Mouse (Mus musculus): Measurements from ENCODE around the gene Txlna. TPM values are rescaled to one million over a fixed set of nuclear protein-coding genes. Genes with fewer than 3 reads are reported as not detected.

The Txlna gene
- total and polyA plus RNA-seq, 3 experiments: 51.8 to 64.7 (median 52.2) TPM

DNA sequence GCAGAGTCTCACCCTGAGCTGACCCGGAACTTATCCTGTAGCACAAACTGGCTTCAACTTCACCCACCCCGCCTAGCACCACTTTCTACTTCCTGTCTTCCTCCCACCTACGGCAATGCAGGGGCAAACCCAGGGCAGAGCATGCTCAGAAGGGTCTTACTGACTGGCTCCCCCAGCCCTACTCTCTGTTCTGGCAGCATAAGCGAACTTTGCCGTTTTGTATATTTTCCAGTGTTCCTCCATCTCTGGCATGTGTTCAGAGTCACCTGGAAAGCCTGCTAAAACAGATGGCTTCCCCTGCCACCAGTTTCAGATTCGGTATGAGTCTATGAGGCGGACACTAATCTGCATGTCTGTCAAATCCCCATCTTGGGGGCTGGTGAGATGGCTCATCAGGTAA, 60.5 kb downstream of the Txlna start:
- no peaks in the 10 kb centered on the region for H3K27me3 ChIP-seq (replicated peaks)
- no peaks in the 10 kb centered on the region for H3K9me3 ChIP-seq (replicated peaks; ENCODE audit: low read length)
- H3K4me3 ChIP-seq (replicated peaks in 1 of 3; ENCODE audit: low read depth in 2 of 3, low read length in 2 of 3, poor library complexity in 1 of 3): peak overlapping the region in 1 of 3 experiments; percentile 38
- no peaks in the 10 kb centered on the region for H3K79me2 ChIP-seq (replicated peaks; ENCODE audit: control insufficient read depth, extremely low read depth, insufficient read depth, poor library complexity, severe bottlenecking)
- dilution Hi-C loops (cut with MboI; ENCODE audit: extremely low pct_ligation_motif_present, extremely low pct_unique_long_range_greater_than_20kb, low sequenced_read_pairs) (no loop called here), in situ Hi-C loops (cut with MboI; ENCODE audit: low pct_ligation_motif_present, low pct_unique_long_range_greater_than_20kb, low sequenced_read_pairs) (no loop called here)
- TF ChIP-seq PAX5 (IDR thresholded peaks at IDR 0.05; ENCODE audit: low read length): no peak
- no peak; the same call in 1 of the 2 replicates for TF ChIP-seq USF2 (conservative IDR thresholded peaks at IDR 0.05; ENCODE audit: low read depth, low read length)
- TF ChIP-seq JUND (conservative IDR thresholded peaks at IDR 0.05; ENCODE audit: low read depth, low read length): peak; percentile 94
- no peak for TF ChIP-seq ZMIZ1 (IDR thresholded peaks at IDR 0.05; ENCODE audit: low read depth, low read length)
- TF ChIP-seq MYC (IDR thresholded peaks at IDR 0.05; ENCODE audit: low read depth, low read length): peak; percentile 97
- TF ChIP-seq KAT2A (IDR thresholded peaks at IDR 0.05; ENCODE audit: insufficient replicate concordance, low read length): no peak
- TF ChIP-seq USF1 (IDR thresholded peaks at IDR 0.05; ENCODE audit: low read depth, low read length): no peak
- TF ChIP-seq POLR2AphosphoS2 (IDR thresholded peaks at IDR 0.05; ENCODE audit: low read depth, low read length): no peak
- no peak; the same call in 1 of the 2 replicates for TF ChIP-seq RAD21 (IDR thresholded peaks at IDR 0.05; ENCODE audit: low read depth, low read length)
- peak; percentile 97 for TF ChIP-seq RCOR1 (conservative IDR thresholded peaks at IDR 0.05; ENCODE audit: low read depth, low read length)
- peak; percentile 81 for TF ChIP-seq CHD2 (IDR thresholded peaks at IDR 0.05; ENCODE audit: low read length)
- TF ChIP-seq ZNF384 (IDR thresholded peaks at IDR 0.05; ENCODE audit: low read depth, low read length): peak; percentile 53
- TF ChIP-seq TCF12 (IDR thresholded peaks at IDR 0.05; ENCODE audit: low read depth, low read length): peak; percentile 99
- TF ChIP-seq ETS1 (conservative IDR thresholded peaks at IDR 0.05; ENCODE audit: low read depth, low read length): peak; percentile 99
- peak; percentile 94 for TF ChIP-seq EP300 (IDR thresholded peaks at IDR 0.05; ENCODE audit: low read length)
- no peak; the same call in 1 of the 2 replicates for TF ChIP-seq ZKSCAN1 (IDR thresholded peaks at IDR 0.05; ENCODE audit: borderline replicate concordance, low read depth, low read length)
- TF ChIP-seq E2F4 (IDR thresholded peaks at IDR 0.05; ENCODE audit: insufficient replicate concordance, low read depth, low read length): no peak
- peak; percentile 99 for TF ChIP-seq BHLHE40 (IDR thresholded peaks at IDR 0.05; ENCODE audit: low read depth, low read length)
- TF ChIP-seq HCFC1 (IDR thresholded peaks at IDR 0.05; ENCODE audit: low read depth, low read length): peak; percentile 78
- TF ChIP-seq TBP (conservative IDR thresholded peaks at IDR 0.05; ENCODE audit: low read depth, low read length): peak; percentile 98
- no peak for TF ChIP-seq GABPA (IDR thresholded peaks at IDR 0.05; ENCODE audit: insufficient replicate concordance, low read depth, low read length)
- peak; percentile 65; the same call in 1 of the 2 replicates for TF ChIP-seq MXI1 (IDR thresholded peaks at IDR 0.05; ENCODE audit: low read depth, low read length)
- TF ChIP-seq MAZ (IDR thresholded peaks at IDR 0.05; ENCODE audit: low read depth, low read length): peak; percentile 77; the same call in 1 of the 2 replicates
- TF ChIP-seq NELFE (IDR thresholded peaks at IDR 0.05; ENCODE audit: low read depth, low read length): peak; percentile 32
- peak; percentile 15; the same call in 1 of the 2 replicates for TF ChIP-seq SMC3 (IDR thresholded peaks at IDR 0.05; ENCODE audit: low read depth, low read length)
- TF ChIP-seq CHD1 (IDR thresholded peaks at IDR 0.05; ENCODE audit: low read depth, low read length): no peak
- TF ChIP-seq IRF4 (IDR thresholded peaks at IDR 0.05; ENCODE audit: low read depth, low read length): peak; percentile 98
- peak; percentile 77 for TF ChIP-seq ELF1 (IDR thresholded peaks at IDR 0.05; ENCODE audit: low read depth, low read length)
- no peak for TF ChIP-seq UBTF (IDR thresholded peaks at IDR 0.05; ENCODE audit: low read depth, low read length)
- TF ChIP-seq MAFK (IDR thresholded peaks at IDR 0.05; ENCODE audit: insufficient replicate concordance, low read length): peak; percentile 79; the same call in 1 of the 2 replicates
- TF ChIP-seq NRF1 (IDR thresholded peaks at IDR 0.05; ENCODE audit: low read depth, low read length): peak; percentile 88
- peak; percentile 93 for TF ChIP-seq MEF2A (IDR thresholded peaks at IDR 0.05; ENCODE audit: borderline replicate concordance, low read depth, low read length)
- peak; percentile 89 for TF ChIP-seq JUN (IDR thresholded peaks at IDR 0.05; ENCODE audit: insufficient read depth, low read depth, low read length)
- peak; percentile 90 for TF ChIP-seq MAX (IDR thresholded peaks at IDR 0.05; ENCODE audit: low read length)
- no peak; a peak in 1 of 4 replicates for TF ChIP-seq CTCF (conservative IDR thresholded peaks at IDR 0.05 in 1 of 2, IDR thresholded peaks at IDR 0.05 in 1 of 2; ENCODE audit: low read depth in 2 of 2, low read length in 2 of 2)
- peak; percentile 45; the same call in 1 of the 2 replicates for TF ChIP-seq POLR2A (IDR thresholded peaks at IDR 0.05; ENCODE audit: low read depth, low read length)
- no peak for TF ChIP-seq ZC3H11A (IDR thresholded peaks at IDR 0.05; ENCODE audit: low read depth, low read length)
- peak; percentile 93; the same call in 1 of the 2 replicates for TF ChIP-seq SIN3A (IDR thresholded peaks at IDR 0.05; ENCODE audit: low read length)
- peak overlapping the region; percentile 90 for H3K27ac ChIP-seq (ENCODE audit: insufficient read depth, low read depth)
- H3K4me1 ChIP-seq (ENCODE audit: control insufficient read depth in 1 of 2, insufficient read depth in 2 of 2): peaks cover 18 to 59% of the 10 kb centered on the region in 2 experiments
- H3K9ac ChIP-seq (ENCODE audit: insufficient read depth, low read depth): no peak overlapping the region
- no peaks in the 10 kb centered on the region for H3K36me3 ChIP-seq (replicated peaks in 1 of 2; ENCODE audit: control insufficient read depth in 1 of 2, insufficient read depth in 1 of 2, low read length in 1 of 2)
- peak; percentile 98 for DNase-seq (ENCODE audit: extremely low read depth)
- H3K4me2 ChIP-seq (ENCODE audit: insufficient read depth, low read depth, poor library complexity, severe bottlenecking): peak overlapping the region; percentile 24; the same call in 1 of the 2 replicates

Data from CH12.LX (cell line).